Mouse (Mus musculus) B cell, adult 62 days (primary cell): Measurements from ENCODE around the gene C1qtnf9. TPM values are rescaled to one million over a fixed set of nuclear protein-coding genes. Genes with fewer than 3 reads are reported as not detected.

ENCODE experiments used
- total RNA-seq: library from RNA; stranded (reverse); gene quantifications from 4 replicates; pipeline ENCODE4 v1.2.4, GENCODE M21; 2023

The C1qtnf9 gene
- 0.30 to 0.52 TPM (median 0.47 TPM) in 3 of 4 replicates, not detected in the other for total RNA-seq

DNA sequence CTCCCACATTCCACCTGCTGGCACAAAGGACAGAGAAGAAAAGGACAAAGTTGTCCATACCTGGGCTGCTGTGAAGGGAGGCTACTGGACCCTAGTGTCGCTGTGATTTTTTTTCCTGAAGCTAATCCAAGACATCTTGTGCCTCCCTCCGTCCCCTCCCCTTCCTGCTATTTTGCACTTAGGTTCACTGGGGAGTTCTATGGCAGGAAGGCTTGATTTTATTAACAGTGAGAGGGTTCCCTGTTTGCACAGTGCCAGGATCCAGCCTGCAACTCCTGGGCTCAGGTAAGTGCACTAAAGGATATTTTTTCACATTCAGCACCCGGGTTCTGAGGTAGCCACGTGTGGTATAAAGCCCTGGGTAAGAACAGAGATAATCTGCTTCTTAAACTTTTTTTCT, at the start of gene C1qtnf9:
Gene C1qtnf9, plus strand, starts transcription at position 251 of the 400 bp plus-strand sequence.

DNA sequence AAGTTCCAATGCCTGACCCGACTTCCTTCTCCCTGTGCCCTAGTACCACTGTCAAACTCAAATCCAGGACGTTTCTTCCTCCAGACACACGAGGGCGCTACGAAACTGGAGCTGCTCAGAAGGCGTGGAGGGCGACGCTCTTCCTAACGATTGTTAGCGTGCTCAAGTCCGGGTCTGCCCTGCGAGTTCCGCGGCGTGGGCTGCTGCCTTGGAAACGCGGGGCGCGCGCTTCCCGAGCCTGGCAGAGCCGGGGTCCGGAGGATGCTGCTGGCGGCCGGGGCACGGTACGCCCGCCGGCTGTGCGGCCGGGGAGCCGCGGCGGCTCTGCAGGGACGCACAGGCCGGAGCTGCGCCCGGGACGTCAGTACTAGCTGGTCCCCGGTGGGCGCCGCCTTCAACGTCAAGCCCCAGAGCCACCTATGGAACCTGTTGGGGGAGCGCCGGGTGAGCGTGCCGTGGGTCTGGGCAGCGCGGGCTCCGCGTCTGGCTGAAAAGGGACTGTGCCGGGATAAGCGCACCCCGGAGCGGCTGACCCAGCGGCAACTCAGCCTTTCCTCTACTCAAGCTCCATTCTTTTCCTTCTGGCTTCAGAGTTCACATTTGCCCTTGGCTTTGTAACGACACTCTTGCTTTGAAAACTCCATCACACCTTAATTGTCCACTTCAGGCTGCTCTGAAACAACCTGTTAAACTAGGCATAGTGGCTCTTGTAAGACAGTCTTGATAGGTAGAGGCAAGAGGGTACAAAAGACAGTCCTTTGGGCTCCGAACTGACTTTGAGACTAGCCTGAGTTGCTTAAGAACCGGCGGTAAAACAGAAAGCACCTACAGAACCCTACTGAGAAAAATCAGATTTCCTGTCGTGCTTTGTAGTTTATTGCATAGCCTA, 16.7 kb downstream of the C1qtnf9 start, which contains the start of gene Mipep:
Gene Mipep, plus strand, starts transcription at position 147 of the 889 bp plus-strand sequence.

Other genes starting within 250 kb of the C1qtnf9 start
- 66.2 to 71.4 TPM (median 70.4 TPM) in 4 replicates for gene Spata13, start 134.1 kb upstream of the C1qtnf9 start, total RNA-seq
- gene Mipep, start 16.4 kb downstream of the C1qtnf9 start, total RNA-seq, result 12.2 to 15.2 TPM (median 14.7 TPM) in 4 replicates